Mouse (Mus musculus) cerebellum, adult 2 months (tissue): ENCODE measurements around the gene Tanc1. TPM values are rescaled to one million over a fixed set of nuclear protein-coding genes. Genes with fewer than 3 reads are reported as not detected.

Experiments used
- DNase-seq, 2 experiments: peaks; one replicate each; pipeline ENCODE4 v3.0.0; 2021
- H3K27ac ChIP-seq: fragments of 200-500 bp; 2 replicates; pipeline ENCODE4 v1.5.1; 2012; ENCODE audit warnings: low read length, control low read depth, inconsistent platforms; ENCODE audit not compliant: insufficient read depth
- H3K27me3 ChIP-seq: fragments of 200-500 bp; 2 replicates; pipeline ENCODE4 v1.6.1; 2012; ENCODE audit warnings: inconsistent platforms, mild to moderate bottlenecking, low read length, moderate library complexity; ENCODE audit not compliant: control insufficient read depth, insufficient read depth
- H3K4me1 ChIP-seq: fragments of 200-500 bp; 2 replicates; pipeline ENCODE4 v1.6.1; 2011; ENCODE audit warnings: low read length; ENCODE audit not compliant: control insufficient read depth, insufficient read depth
- H3K4me3 ChIP-seq: fragments of 200-500 bp; replicated peaks from 2 replicates; pipeline ENCODE3; 2011; ENCODE audit warnings: mild to moderate bottlenecking, low read depth, low read length, control low read depth; ENCODE audit not compliant: insufficient read depth
- CTCF ChIP-seq: fragments of 200-500 bp; IDR thresholded peaks from 2 replicates; pipeline ENCODE4 v1.5.1; 2011; ENCODE audit warnings: low read depth, mild to moderate bottlenecking, control low read depth, low read length, moderate library complexity, borderline replicate concordance; ENCODE audit not compliant: insufficient read depth
- POLR2A ChIP-seq: fragments of 200-500 bp; IDR thresholded peaks from 2 replicates; pipeline ENCODE4 v1.6.1; 2011; ENCODE audit warnings: low read length, control low read depth, borderline replicate concordance; ENCODE audit not compliant: insufficient read depth
- WGBS: fragments of 180-500 bp; shearing (Covaris S2); methylation state at CpG from one replicate; pipeline ENCODE4 v1.1.7; 2018; 5-methylcytosine and 5-hydroxymethylcytosine counted together
- polyA plus RNA-seq: library from polyadenylated mRNA; depleted of rRNA; stranded (reverse); fragments of >200 nt; gene quantifications from 2 replicates; pipeline ENCODE4 v1.2.3, GENCODE M21; 2012

Tanc1 gene
- polyA plus RNA-seq, 1 experiment = 40.7 TPM

GRCm38 (mm10) chr2:59806038-59806437, 194.2 kb downstream of the Tanc1 start:
- DNase-seq = no peak
- 27% methylated on average over 6 of the region's 6 CpGs for WGBS
- no peak overlapping the region for H3K27ac ChIP-seq
- no peaks in the 10 kb centered on the region for H3K27me3 ChIP-seq
- peaks cover 20% of the 10 kb centered on the region for H3K4me1 ChIP-seq
- no peak overlapping the region for H3K4me3 ChIP-seq
- TF ChIP-seq POLR2A (no peak), CTCF (no peak)

GRCm38 (mm10) chr2:59808608-59809007, 196.8 kb downstream of the Tanc1 start:
- H3K27ac ChIP-seq = no peak overlapping the region
- peaks cover 33% of the 10 kb centered on the region for H3K4me1 ChIP-seq
- 86% methylated on average over 4 of the region's 4 CpGs for WGBS
- no peak for TF ChIP-seq CTCF
- no peak for TF ChIP-seq POLR2A
- no peak for DNase-seq
- no peaks in the 10 kb centered on the region for H3K27me3 ChIP-seq
- H3K4me3 ChIP-seq = no peak overlapping the region

GRCm38 (mm10) chr2:59810039-59810438, 198.2 kb downstream of the Tanc1 start:
- Histone ChIP-seq H3K4me1 (peaks cover 34% of the 10 kb centered on the region), H3K27ac (no peak overlapping the region), H3K27me3 (no peaks in the 10 kb centered on the region), H3K4me3 (no peak overlapping the region)
- 15% methylated on average over 7 of the region's 7 CpGs for WGBS
- TF ChIP-seq CTCF (no peak), POLR2A (no peak)
- DNase-seq = peak; percentile 55 to 70

- 16% methylated on average over 1 of the region's 1 CpGs for whole genome bisulfite sequencing
- TF ChIP-seq POLR2A = no peak
- TF ChIP-seq CTCF = no peak
- Histone ChIP-seq H3K27me3 (no peaks in the 10 kb centered on the region), H3K27ac (no peak overlapping the region), H3K4me3 (no peak overlapping the region), H3K4me1 (peaks cover 30% of the 10 kb centered on the region)
- no peak for DNase-seq
Measured at GRCm38 (mm10) chr2:59811247-59811646, 199.4 kb downstream of the Tanc1 start.

GRCm38 (mm10) chr2:59812641-59813040, 200.8 kb downstream of the Tanc1 start:
- 61% methylated on average over 1 of the region's 1 CpGs for WGBS
- no peak overlapping the region for H3K27ac ChIP-seq
- no peak for TF ChIP-seq CTCF
- no peak for TF ChIP-seq POLR2A
- H3K4me3 ChIP-seq = no peak overlapping the region
- DNase-seq = no peak
- H3K27me3 ChIP-seq = no peaks in the 10 kb centered on the region
- H3K4me1 ChIP-seq = peaks cover 30% of the 10 kb centered on the region

- 30% methylated on average over 13 of the region's 13 CpGs for WGBS
- peak; percentile 57 to 58 for DNase-seq
- H3K4me3 ChIP-seq = no peak overlapping the region
- H3K4me1 ChIP-seq = peaks cover 30% of the 10 kb centered on the region
- TF ChIP-seq POLR2A = no peak
- no peak for TF ChIP-seq CTCF
- H3K27ac ChIP-seq = no peak overlapping the region
- no peaks in the 10 kb centered on the region for H3K27me3 ChIP-seq
Measured at GRCm38 (mm10) chr2:59813457-59813856, 201.6 kb downstream of the Tanc1 start.

GRCm38 (mm10) chr2:59814997-59815396, 203.2 kb downstream of the Tanc1 start:
- peaks cover 38% of the 10 kb centered on the region for H3K4me1 ChIP-seq
- no peaks in the 10 kb centered on the region for H3K27me3 ChIP-seq
- TF ChIP-seq CTCF = no peak
- no peak for TF ChIP-seq POLR2A
- WGBS = 93% methylated on average over 8 of the region's 8 CpGs
- no peak overlapping the region for H3K4me3 ChIP-seq
- H3K27ac ChIP-seq = no peak overlapping the region
- no peak for DNase-seq

- Histone ChIP-seq H3K27me3 (no peaks in the 10 kb centered on the region), H3K27ac (no peak overlapping the region), H3K4me3 (no peak overlapping the region), H3K4me1 (peaks cover 13% of the 10 kb centered on the region)
- DNase-seq = no peak
- TF ChIP-seq POLR2A (no peak), CTCF (no peak)
- 96% methylated on average over 15 of the region's 15 CpGs for WGBS
Measured at GRCm38 (mm10) chr2:59818663-59819062, 206.8 kb downstream of the Tanc1 start.
